Mouse (Mus musculus) fibroblast of lung, adult 2 months (primary cell): ENCODE data around the gene Tango2.
A peak's percentile ranks its signal among the peaks of the same experiment; 100 is the strongest.

ENCODE experiments used
- DNase-seq: peaks from one replicate; pipeline ENCODE4 v3.0.0-alpha.2; 2011; ENCODE audit warnings: low read depth

The Tango2 gene

DNA sequence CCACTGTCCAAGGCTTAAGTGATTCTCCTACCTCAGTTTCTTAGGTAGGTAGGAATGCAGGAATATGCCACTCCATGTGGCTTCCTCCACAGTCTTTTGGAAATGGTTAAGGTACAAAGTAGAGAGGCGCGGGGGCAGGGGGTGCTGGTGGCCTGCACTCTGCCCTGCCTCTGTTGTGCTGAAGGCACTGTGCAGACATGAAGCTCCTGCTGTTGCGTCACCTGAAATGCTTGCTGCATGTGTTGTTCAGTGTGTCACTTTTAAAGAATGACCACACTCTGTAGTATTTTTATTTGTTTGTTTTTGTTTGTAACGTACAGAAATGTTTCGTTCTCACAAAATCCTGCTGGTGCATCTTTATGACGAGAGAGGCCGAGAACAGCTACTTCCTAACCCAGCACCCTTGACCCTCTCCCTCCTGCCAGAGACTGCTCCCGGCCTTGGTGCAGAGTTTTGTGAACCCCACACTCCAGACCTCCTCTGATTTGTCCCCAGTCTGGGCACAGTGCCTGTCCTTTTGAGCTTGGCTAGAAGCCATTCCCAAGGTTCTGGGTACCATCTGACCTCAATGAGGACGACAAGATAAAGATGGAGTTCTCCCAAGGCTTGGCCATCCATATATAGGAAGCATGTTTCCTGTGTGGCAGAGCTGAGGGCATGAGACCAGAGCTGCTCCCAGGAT, 35.3 kb upstream of the Tango2 start:
- no peak for DNase-seq

DNA sequence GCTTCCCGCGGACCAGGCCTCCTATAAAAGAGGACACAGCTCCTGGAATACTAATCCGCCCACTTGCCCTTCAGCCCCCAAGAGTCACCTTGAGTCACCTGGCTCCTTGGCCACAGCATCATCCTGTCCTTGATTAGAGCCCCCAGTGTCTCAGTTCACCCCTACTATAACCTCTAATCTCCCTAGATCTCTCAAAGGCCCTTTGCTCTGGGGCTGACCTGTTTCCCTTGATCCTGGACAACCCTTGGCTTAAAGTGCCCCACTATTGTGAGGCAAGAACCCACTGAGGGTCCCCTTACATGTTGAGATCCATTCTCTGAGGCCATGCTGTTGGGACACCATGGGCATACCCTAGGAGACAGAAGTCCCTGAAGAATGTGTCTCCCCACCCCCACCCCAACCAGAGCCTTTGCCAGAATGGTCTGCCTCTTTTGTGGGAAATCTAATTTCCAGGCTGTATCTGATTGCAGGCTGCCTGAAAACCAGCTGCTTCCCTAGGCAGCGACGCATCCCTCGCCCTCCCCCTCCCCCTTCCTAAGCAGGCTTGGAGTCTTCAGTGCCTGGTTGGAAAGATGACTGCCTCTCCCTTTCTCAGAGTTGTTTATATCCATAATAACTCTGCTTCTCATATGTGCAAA, 33.8 kb upstream of the Tango2 start:
- no peak for DNase-seq

DNA sequence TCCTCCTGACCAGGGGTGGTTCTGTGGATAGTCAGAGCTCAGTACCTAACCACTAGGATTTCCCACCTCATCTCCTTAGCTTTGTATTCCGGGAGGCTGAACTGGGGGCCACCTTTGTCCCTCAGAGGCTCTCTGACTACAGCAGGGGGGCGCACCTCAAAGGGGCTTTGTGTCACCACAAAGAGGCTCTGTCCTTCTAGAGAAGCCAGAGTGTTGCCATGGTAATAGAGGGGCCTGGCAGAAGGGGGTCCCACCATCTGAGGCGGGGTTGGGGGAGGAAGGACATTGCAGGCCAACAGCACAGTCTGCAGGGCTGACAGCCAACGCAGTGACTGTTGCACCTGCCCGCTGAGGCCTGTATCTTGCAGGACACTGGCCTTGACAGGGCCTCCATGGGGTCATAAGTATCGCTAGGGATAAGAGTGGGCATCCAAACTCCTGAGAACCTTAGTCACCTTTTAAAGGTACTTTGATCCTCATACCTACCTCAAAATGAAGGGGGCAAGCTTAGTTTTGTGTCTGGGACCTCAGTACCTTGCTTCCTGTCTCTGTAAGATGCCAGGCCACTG, 32.7 kb upstream of the Tango2 start:
- DNase-seq: no peak

DNA sequence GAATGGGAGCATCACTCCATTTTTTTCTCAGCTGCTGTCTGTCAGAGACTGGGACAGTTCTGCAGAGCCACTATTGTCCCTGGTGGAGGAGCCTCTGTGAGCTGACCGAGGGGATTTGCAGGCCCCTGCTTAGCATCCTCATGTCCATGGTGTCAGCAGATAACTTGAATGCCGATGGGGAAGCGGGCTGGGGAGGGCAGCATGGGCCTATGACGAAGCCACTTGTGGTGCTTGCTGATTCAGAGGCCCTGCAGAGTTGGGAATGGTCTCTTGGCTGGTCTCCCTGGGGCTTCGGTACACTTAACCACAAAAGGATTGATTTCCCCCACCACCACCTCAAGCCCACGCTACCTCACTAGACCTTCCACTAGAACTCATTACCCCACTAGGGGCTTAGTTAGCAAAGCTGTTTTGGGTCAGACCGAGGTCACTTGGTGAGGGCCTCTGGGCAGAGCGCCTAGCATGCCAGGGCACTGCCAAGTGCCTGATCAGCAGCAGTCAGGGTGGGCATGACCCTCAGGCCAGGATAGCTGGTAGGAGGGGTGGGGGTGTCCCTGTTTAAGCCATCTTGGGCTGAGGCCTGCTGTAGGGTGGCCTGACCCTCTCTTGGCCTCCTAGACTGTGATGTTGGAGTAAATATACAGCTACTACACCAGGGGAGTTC, 31.6 kb upstream of the Tango2 start:
- no peak for DNase-seq

DNA sequence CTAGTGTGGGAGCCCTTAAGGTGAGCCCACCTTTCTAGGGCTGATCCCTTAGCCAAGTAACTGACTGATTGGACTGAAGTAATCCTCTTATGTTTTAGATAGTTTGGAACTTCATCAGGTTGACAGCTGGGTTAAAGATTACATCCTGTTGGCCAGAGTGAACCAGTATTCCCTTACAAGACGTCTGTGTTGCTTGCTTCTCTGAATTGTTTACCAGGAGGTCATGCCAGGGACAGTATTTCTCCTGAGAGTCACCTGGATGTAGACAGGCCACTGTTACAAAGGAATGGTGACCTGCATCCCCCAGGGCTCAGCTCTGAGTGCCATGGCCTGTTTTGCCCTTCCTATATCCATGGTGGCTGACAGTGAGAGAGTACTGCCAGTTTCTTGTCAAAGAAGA, 30.6 kb upstream of the Tango2 start:
- DNase-seq: no peak

DNA sequence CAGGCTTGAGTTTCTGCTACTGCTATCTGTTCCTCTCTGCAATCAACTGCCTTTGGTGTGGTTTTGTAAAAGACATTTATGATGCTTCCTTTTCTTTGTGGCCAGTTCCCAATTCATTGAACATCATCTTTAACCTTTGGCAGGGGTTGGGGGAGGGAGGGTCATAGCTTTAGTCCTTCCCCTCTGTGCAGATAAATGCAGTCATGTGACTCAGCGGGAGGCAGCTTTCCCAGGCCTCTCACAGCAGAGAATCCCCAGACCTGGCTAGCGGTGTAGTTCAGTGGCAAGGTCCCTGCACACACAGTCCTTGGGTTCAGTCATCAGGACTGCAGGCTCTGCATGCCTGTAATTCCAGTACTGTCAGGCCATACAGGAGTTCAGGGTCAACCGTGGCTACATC, 29.3 kb upstream of the Tango2 start:
- DNase-seq: no peak

DNA sequence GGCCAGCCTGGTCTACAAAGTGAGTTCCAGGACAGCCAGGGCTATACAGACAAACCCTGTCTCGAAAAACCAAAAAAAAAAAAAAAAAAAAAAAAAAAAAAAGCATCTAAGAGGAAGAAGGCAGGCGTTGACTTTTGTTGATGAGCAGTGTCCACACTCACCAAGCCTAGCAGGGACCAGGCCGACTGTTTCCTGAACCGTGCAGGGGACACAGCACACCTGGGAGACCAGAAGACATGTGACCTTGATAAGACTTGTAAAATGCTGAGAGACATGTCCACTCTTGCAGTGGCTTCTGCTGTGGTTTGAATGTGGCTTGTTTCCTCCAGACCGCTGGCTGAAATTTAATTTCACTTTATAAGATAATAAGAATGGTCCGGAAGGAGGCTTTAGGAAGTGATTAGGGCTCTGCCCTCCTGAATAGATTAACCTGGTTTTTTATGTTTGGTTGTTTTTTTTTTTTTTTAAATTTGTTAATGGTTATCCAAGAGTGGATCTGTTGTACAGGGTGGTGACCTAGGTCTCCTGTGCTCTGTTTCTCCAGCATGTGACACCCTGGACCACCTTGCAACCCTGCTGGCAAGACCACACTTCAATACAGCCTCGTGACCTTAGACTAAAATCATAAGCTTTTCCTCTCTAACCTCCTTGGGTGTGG, 28.5 kb upstream of the Tango2 start:
- DNase-seq: no peak

DNA sequence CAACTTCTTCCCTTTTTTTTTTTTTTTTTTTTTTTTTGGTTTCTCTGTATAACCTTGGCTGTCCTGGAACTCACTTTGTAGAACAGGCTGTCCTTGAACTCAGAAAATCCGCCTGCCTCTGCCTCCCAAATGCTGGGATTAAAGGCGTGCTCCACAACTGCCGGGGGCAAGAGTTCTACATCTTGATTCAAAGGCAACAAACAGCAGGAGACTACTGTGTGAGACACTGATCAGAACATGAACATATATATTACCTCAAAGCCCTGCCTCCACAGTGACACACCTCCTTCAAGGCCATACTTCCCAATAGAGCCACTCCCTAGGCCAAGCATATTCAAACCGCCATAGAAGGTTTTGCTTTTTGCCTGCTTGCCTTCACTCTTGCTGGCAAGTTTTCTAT, 25.7 kb upstream of the Tango2 start:
- no peak for DNase-seq

DNA sequence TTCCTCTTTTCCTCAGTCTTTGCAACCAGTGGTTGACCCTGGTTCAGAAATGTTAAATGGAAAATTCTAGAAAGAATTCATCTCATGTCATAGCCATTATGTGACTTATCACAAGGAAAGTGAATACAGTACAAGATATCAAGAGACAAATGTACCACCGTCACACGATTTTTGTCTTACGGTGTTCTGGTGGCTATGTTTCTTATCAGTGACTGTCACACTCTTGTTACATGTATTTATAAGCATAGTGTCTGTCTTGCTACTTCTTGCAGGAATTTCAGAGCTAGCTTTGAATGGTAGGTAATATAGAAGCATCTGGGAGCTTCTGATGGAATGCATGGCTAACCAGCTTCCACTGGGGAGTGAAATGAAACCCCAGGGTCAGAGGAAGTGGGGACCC, 22.3 kb upstream of the Tango2 start:
- DNase-seq: no peak

DNA sequence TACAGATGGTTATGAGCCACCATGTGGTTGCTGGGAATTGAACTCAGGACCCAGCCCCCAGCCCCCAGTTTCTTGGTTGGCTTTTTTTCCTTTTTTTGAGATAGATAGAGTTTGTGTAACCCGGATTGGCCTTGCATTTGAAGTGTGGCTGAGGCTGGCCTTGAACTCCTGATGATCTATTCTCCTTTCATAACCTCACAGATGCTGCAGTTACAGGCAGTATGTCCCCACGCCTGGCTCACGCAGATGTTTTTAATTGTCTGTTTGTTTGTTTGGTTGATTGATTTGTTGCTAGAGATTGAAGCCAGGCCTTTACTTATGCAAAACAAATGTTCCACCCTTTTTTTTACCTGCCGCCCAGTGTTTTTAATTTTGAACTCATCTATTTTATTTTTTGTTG, 18.9 kb upstream of the Tango2 start:
- no peak for DNase-seq

DNA sequence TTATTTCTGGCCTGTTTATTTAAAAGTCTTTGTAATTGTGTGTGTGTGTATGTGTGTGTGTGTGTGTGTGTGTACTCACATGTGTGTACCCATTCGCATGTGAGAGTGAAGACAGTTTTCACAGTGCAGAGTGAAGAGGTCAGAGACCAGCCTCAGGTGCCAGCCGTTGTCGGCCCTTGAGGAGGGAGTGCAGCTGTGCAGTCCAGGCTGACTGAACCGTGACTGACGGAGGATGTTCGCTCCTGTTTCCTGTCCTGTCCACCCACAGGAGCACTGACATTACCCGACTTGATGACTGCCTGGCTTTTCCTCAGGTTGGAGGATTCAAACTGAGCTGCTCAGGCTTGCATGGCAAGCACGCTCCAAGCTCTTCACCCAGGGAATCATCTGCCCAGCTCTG, 15.0 kb upstream of the Tango2 start:
- no peak for DNase-seq

DNA sequence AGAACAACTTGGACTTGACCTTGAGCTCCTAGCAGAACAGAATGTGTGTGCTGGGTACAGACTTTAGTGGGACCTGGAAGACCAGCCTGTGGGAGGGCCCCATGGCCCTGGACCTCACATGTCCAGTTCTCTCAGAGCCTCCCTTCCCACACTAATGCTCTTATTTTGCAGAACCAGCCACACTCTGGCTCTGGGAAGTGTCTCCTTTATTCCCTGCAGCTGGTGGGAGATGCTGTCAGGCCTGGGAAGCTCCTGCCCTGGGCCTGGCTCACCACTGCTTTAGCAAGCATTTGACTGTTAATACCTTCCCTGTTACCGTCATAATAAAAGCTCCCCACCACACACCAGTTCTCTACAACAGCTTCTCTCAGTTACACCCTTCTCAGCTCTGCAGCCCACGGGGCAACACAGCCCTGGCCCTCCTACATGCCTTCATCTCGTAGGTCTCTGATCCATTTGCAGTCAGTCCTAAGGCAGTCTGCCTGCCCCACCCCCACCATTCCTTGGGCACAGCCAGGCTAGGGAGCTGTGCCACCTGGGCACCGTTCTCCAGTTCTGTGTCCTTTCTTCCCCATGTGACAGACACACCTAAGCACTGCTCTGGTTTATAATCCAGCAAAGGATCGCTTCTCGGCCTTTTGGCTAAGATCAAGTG, 12.4 kb upstream of the Tango2 start:
- DNase-seq: no peak

DNA sequence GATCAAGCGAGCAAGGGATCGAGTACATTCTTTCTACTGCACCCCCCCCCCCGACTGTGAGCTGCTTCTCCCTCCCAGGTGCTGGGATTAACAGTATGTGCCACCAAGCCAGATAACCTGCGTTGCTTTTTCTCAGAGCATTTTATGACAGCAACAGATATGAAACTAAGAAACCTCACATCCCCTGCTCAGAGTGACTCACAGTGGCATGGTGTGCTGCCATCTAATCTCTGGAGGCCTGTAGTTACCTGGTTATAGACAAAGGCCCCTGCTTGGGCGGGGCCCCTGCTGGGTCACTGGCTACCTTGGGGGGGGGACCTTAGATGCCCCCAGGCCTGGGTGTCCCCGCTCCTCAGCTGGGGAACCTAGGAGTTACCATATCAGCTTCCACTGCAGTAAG, 10.1 kb upstream of the Tango2 start:
- no peak for DNase-seq

DNA sequence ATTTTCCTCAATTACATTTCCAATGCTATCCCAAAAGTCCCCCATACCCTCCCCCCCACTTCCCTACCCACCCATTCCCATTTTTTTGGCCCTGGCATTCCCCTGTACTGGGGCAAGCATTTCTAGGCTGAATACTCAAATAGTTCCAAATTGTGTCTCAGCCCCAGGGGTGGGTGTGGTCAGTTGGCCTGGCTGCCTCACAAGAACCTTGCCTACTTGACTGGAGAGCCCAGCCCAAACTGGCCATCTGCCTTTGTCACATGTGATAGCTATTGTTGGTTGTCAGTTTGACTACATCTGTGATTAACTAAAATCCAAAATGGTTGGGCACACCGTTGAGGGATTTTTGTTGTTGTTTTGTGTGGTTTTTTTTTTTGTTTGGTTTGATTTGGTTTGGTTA, 9.1 kb upstream of the Tango2 start:
- no peak for DNase-seq

DNA sequence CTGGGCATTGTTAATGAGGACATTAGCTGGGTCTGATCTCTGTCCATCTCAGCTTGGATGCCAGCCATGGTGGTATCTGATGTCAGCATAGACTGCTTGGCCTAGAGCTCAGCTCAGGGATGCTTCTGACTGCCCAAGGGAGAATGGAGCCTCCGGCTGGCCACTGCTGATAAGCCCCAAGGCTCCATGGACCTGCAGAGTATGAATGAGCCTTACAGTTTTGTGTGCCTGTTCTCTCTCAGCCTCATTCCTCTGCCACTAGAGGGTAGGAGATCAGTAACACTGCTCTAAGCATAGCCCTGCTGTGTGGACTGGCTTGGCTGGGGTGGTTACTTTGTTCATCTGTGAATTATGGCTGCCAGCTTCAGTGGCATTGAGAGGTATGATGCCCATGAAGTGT, 5.2 kb upstream of the Tango2 start:
- no peak for DNase-seq

DNA sequence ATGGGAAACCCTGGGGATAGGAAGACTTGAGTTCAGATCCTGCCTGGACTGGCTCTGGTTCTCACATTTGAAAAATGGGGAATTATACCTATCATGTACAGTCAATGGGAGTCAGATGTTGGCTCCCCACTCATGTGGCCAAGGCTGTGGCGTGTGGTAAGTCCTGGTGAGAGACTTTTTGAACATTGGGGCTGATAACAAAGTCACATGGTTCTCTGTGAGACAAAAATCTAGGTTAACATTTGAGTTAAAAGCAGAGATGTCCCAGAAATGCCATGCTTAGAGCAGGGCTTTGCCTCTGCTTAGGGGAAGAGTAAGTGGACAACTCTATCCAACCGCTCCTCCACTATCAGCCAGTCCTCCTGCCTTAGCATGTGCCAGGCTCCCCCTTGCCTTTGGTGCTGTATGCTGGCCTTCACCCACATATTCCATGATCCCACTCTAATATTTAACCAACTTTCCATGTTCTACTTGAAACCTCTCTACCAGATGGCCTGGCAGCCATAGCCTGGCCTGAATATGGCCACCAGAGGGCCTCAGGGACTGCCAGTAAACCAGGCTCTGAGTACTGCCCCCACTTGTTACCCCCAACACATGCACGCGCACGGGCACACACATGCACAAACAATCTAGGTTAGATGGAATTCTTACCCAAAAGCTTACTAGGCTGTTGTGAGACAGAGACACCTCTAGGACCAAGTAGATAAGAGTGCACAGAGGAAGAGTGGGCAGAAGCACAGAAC, 3.6 kb upstream of the Tango2 start:
- no peak for DNase-seq

DNA sequence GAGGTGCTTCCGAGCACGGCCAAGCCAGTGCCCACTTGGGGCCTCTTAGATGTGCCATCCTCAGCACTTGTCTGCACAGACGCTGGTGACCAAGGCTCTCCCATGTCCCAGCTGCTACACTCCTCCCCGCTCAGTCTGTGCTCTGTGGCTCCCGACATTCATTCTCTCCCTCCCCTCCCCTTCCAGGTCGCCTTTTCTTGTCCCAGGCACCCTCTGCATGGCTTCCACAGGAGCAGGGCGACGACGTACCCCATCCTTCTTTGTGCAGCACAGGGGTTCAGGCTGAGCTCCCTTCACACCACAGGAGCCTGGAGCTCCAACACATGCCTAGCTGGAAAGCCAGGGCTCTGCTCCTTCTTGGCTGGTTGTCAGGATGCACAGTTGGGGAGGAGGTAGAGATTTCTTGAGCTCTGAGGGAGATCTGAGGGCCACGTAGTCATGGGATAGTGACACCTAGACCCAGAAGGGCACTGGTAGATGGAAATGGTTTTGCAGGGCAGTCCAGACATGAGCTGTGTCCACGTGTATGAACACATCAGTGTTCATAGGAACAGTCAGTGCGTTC, 1.9 kb upstream of the Tango2 start:
- DNase-seq: no peak

DNA sequence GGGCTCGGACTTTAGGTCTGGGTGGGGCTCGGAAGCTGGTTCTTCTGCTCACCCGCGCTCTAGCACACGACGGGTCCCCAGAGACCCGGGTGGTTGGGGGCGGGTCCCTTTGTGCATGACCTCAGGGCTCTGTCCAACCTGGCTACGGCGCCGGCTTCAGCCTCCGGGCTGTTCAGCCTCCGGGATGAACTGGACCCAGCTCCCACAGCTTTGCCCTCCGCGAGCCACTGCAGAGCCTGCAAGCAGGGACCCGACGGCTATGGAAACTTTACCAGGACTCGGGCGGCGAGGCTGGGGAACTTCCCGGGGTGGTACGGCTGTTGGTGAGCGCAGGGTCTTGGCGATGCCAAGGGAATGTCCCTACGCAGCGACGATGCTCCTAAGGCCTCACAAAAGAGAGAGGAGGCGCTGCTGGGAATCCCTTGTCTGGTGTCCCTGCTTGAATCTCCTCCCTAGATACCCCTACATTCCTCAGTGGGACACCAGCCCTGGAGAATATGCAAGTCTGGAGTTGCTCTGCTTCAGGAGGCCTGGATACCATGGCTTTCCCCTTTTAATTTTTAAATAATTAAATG, 785 bp upstream of the Tango2 start:
- no peak for DNase-seq

DNA sequence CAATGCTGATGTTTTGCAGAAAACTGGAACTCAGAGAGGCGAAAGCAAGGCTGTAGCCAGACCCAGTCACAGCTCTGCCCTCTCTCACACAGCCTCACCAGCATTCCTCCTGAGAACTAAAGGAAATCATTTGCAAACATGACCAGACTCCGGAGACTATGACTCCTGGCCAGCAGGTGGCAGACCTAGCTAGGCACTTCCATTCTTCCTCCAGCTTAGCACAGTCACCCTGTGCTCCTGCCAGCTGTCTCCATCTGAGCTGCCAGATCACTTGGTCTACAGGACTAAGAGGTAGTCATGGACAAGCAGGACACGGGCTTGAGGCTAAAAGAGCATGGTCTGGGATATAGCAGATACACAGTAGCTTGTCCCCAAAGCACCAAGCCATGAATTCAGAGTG, 2.7 kb downstream of the Tango2 start:
- DNase-seq: peak; percentile 91

DNA sequence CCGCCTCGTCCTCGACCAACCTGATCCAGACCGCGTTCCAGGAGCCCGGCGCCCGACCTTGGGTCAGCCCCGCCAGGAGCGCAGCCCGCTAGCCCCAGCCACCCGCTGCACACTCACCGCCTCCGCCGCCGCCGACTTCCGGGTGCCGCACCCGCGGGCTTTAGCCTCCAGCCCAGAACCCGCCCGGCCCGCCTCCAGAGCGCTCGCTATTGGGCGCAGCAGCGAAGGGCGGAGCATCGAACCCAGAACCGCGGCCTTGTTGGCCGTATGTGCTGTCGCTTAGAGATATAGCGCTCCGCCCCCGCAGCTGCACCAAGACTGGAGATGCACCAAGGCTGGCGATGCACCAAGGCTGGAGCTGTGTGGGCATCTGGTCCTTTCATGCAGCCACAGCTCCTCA, 4.1 kb downstream of the Tango2 start:
- peak; percentile 85 for DNase-seq
